Mouse (Mus musculus) MN1 (cell line): ENCODE measurements around the gene Nppb.

Source experiments
- DNase-seq: peaks from one replicate; pipeline ENCODE4 v3.0.0-alpha.2; 2016; ENCODE audit warnings: low spot score

Nppb gene

DNA sequence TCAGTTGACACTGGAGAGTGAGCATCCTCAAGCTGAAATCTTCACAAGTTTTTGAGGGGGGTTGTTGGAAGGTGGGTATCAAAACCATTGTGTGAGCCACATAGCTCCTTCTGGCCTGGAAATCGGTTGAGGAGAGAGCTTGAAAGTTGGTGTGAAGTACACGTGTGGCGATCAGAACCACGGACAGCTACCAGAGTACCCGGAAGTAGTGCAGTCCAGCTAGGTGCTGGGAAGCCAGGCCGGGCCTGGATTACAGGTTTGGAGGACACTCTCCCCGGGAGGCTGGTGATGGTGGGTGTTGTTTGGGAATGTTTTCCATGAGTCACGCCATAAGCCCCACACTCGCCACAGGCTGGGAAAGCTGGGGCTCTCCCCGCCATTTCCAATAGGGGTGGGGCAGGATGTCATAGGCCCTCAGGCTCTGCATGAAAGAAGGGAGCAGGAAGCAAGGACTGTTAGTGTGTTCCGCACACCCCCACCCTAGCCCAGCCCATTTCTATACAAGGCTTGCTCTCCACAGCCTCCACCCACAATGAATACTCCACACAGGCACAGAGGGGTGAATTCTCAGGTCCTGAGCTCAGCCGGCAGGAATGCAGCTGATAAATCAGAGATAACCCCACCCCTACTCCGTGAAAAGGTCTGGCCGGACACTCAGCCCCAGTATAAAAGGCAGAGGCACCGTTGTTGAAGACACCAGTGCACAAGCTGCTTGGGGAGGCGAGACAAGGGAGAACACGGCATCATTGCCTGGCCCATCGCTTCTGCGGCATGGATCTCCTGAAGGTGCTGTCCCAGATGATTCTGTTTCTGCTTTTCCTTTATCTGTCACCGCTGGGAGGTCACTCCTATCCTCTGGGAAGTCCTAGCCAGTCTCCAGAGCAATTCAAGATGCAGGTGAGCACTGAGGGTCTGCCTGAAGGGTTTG, at the start of gene Nppb:
TSS of gene Nppb (plus strand) at position 584 of the 928 bp plus-strand sequence.
- no peak for DNase-seq

DNA sequence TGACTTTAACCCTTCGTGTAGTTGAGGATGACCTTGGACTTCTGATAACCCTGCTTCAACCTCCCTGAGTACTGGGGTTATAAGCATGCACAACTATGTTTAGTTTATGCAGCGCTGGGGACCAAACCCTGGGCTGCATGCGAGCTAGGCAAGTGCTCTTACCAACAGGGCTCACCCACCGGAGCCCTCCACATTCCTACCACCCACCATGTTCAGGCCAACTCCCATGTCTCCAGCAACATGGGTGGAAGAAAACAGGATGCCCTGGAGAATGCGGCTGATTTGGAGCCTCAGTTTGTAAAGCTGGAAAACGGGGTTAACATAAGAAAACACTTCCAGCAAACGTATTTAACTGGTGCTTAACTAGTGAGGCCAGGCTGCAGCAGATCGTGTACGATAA, 49.7 kb upstream of the Nppb start:
- no peak for DNase-seq

DNA sequence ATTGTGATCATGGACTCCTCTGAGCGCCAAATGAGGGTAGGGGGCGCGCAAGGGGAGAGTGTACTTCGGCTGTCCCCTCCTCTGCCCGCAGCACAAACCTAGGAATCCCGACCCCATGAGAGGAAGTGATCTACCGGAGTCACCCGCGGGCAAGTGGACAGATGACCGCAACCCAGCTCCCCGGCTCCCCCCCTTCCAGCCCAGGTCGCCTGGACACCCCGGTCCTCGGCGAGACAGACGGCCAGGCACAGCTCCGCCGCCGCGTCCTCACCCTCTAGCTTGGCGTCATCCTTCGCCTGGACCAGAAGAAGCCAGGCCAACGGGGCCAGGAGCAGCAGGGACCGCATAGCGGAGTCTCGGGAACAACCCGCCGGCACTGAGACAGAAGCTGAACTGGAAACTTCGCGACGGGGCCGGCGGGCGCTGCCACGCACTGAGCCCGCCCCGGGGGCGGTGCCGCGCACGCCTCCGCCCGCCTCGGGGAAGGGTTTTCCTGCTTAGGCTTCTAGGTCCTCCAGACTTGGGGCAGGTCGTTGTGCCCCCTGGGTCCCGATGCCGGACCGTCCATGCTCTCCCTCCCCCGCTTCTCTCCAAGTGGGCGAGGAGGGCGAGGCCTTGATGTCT, 49.1 kb upstream of the Nppb start, which contains the start of gene Plod1:
TSS of gene Plod1 (minus strand) at position 437 of the 624 bp plus-strand sequence.
- peak; percentile 89 for DNase-seq

DNA sequence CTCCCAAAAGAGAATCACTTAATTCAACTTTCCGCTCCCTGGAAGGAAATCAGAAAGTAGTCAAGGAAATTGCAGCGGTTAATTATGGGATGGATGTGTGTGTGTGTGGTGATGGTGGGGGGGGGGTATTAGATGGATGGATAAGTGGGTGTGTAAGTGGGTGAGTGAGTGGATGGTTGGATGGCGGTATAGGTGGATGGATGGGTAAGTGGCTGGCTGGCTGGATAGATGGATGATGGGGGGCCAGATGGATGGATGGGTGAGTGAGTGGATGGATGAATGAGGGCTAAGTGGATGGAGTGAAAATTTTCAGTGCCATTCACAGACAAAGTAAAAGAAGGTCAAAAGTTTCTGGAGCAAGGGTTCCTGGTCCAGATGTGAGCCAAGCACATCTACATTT, 48.6 kb upstream of the Nppb start:
- no peak for DNase-seq

DNA sequence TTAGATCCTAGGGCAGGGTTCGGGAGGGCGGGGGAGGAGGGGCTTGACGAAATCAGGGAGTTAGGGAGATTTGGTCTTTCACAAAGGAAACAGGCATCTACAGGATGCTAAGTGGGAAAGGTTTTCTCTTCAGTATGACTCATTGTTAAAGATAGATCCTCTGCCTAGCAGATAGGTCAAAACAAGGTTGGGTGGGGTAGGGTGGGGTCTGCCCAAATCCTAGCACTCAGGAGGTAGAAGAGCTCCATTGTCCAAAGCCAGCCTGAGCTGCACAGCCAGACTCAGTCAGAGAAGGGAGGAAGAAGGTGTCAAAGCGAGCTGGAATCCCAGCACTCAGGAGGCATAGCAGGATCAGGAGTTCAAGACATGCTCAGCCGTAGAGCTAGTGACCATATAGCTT, 48.1 kb upstream of the Nppb start:
- no peak for DNase-seq

DNA sequence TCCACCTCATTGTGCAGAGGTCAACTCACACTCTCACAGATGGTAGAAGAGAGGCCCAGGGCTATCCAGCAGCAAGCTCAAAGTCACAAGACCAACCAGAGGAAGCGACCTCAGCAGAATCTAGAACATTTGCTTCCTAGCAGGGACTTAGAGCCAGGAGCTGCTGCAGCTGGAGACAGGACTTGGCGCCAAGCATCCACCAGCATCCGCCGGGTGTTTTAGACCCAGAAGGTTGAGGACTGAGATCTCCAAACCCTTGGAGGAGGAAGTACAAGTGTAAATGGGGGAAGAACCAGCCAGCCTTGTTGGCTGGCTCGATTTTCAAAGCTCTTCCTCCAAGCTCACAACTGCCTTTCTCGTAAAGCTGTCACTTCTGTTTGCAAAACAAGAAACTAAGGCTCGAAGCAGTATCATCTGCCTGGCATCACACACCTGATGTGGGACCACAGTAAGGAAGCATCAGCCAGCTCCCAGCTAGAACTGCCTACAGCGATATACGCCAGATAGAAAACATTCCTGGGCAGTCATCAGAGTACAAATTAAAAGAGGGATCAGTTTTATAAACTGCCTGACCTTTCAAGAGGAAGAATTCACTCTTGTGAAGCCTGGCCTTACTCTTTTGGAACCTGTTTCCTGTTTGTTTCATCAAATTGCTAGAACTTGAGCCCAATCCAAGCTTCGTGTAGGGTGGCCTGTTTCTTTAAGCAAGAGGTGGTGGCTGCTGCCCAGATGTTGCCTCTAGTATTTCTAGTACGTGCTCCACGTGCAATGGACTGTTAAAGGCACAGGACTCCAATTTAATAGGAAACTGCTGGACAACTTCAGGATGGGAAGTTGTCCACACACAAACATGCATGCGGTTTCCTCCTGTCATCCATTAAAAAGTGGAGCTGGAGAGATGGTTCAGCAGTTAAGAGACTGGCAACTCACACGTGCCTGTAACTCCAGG, 47.2 kb upstream of the Nppb start:
- no peak for DNase-seq

DNA sequence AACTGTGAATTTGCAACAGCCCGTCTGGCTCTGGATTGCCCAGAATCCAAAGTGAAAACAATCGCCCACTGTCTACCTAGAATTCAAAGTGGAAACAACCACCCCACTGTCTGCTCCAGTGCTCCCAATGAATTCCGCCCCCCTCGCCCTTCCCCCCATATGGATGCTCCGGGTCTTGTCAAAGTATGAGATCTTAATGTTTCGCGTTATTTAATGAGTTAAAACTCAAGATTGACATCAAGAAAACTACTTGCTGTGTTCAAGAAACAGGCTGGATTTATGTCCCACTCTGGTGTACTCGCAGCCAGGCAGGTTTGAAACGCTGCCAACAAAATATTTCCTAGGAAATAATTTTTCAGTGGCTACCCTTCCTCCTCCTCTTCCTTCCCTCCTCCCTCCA, 45.5 kb upstream of the Nppb start:
- DNase-seq: peak; percentile 56

DNA sequence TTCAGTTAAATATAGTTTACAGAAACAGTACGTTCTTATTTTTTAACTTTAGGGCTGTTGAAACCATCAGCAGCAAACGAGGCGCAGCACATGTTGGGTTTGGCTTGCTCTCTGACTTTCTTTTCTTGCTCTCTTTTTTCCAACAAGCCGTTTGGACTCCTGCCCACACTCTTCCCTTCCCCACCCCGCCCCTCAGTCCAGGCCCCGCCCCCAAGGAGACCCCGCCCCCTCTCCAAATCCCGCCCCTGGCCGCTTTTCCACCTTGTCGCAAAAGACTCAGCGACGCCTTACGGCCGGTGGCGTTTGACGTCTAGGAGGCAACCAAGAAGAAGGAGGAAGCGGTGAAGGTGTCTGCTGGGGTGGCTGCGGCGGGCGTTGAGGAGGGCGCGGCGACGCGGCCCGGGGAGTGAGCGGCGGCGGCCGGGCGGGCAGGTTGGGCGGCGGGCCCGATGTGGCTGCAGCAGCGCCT, 45.0 kb upstream of the Nppb start, which contains the start of gene 2510039O18Rik:
TSS of gene 2510039O18Rik (plus strand) at position 320 of the 469 bp plus-strand sequence.
- DNase-seq: peak; percentile 94

DNA sequence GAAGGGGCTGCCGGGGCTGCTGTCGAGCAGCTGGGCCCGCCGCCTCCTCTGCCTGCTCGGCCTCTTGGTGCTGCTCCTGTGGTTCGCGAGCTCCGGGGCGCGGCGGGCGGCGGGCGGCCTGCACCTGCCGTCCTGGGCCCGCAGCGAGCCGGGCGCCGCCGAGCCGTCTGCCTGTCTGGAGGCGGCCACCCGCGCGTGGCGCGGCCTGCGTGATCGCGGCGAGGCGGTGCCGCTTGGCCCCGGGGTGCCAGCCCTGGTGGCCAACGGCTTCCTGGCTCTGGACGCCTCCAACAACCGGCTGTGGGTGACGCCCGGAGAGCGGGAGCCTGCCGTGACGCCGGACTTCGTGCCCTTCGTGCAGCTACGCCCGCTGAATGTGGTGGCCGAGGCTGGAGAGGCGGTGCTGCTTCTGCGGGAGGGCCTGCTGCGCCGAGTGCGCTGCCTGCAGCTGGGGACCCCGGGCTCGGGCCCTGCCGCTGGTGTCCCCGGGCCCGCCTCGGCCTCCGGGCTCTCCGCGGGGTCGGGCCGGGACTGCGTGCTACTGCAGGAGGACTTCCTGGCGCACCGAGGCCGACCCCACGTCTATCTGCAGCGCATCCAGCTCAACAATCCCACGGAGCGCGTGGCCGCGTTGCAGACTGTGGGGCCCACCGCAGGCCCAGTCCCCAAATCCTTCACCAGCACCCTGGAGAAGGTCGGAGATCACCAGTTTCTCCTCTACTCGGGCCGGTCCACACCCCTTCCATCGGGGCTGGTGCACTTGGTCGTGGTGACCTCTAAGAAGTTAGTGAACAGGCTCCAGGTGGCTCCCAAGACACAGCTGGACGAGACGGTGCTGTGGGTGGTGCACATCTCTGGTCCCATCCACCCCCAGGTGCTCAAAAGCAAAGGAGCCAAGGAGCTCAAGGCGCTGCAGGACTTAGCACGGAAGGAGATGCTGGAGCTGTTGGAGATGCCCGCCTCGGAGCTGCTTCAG, 44.3 kb upstream of the Nppb start:
- peak; percentile 51 for DNase-seq

DNA sequence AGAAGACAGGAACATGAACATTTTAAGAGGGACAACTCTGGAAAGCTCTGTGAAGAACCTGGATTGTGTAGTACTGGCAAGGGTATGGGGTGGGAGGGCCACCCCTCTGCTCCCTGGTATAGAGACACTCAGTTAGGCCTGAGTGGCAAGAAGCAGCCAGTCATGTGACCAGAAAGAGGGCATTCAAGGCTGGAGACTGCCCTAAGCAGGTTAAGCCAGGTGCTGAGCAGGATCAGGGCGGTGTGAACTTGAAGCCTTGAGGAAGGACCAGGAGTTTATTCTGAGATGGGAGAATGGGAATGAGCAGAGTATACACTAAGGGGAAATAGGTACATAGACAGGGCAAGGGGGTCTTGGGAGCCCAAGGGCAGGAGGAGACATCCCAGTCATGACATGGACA, 42.6 kb upstream of the Nppb start:
- DNase-seq: no peak

DNA sequence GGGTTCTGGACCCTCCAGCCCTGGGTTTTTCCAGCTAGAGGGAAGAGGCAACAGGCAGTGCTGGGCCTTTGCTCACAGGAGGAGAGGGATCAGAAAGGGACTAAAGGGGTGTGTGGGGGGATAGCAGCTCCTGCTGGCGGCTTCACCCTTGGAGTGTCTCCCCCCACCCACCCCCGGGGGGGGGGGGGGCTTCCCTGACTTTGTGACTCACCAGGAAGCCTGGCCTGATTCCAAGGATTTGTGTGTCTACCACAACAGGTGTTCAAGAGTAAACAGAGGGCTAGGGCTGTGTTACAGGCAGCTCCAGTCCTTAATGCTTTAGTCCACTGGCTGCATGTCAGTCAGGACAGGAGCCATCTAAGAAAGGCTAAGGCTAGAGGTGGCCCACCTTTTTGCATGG, 38.1 kb upstream of the Nppb start:
- DNase-seq: peak; percentile 51

DNA sequence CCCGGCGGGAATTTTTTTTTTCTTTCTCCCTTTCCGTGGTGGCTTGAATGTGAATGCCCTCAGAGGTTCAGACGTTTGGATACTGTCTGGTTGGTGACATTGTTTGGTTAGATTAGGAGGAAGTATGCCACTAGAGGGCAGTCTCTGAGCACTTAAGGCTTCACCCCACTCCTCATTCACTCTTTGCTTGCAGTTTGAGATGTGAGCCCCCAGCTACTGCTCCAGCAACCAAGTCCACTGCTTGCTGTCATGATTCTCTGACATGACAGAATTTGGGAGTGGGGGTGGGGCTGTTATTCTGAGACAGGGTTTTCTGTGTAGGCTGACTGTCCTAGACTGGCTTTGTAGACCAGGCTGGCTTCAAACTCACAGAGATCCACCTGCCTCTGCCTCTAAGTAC, 32.0 kb upstream of the Nppb start:
- peak; percentile 67 for DNase-seq

DNA sequence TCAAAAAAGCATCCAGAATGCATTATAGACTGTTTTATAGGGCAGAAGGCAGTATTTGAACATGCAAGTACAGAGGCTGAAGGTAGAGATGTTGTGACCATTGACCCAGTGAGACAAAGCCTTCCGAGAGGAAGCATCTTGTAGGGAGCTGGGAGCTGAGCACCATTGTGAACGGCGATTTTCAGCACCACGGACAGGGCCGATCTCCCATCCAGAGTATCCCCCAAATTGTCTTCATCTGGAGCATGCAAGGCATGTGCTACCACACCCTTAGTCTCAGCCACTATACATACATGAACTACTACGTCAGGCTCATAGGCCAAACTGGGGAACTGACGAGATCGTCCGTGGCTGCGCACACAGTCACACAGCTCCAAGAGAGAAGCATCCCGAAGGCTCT, 28.4 kb upstream of the Nppb start:
- no peak for DNase-seq

DNA sequence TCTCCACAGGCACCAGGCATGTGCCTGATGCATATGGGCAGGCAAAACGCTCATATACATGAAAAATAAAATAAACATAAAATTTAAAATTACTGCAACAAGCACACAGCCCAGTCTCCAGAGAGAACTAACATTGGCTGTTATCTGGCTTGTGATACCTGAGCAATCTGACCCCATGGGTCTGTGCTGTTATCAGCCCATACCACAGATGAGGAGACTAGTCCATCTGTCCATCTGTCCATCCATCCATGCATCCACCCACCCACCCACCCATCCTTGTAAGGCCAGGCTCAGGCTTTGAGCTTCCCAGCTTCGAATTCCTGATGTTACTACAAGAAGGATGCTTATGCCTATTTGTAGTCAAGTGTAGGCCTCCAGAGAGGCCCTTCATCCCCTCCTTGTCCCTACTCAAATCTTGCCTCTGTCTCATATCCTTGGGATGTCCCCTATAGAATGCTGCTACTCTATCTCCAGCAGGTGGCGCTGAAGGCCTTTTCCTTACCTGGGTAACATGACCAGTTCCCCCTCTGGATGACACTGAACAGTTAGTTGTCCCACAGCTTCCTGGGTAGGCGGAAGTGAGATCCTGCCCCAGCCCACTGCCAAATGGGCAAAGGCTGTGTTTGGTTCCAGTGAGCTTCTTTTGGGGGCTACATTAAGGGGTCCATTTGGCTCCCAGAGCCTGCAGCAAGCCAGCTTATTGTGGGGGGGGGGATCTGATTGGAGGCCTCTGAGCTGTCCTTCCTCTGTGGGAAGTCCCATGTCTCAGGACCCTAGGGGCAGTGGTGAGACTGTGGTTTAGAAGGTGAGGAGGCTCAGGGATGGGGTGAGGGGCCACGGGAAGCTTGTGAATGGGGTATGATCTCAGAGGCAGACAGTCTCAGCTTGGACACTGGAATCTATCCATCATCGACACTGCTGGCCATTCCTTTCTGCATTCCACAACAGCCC, 25.4 kb upstream of the Nppb start:
- peak; percentile 92 for DNase-seq

DNA sequence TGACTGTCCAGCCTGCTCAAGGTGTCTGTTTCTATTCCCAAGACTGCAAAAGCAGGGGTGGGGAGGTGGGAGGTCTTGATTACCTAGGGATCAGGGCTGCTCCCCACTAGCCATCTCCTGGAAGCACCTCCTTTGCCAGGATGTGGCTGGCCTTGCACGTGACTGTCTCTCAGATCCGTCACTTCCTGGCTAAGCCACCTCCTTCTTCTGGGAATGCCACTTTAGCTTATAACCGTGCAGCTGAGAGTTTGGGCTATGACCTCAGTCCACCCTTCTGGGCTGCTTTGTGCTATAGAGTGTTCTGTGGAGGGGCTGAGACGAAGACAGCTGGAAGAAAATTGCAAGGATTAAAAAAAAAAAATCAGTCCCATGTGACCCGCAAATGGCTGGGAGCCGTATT, 22.8 kb upstream of the Nppb start:
- peak; percentile 70 for DNase-seq

DNA sequence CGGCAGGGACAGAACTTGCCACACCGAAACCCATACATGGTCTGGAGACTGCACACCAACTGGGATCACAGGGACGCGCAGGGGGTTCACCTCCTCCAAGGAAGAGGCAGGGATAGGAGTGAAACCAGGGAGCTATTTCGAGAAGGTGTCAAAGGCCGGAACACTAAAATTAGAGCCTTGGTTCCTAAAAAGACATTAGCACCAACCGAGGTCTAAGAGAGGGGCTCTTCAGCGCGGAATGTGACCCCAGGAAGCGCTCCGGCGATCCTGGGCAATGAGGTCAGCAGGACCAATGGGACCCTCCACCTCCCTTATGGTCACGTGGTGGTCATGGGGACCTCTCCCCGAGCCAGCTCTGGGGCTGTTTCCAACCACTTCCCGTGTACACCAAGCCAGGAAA, 22.0 kb upstream of the Nppb start:
- no peak for DNase-seq

DNA sequence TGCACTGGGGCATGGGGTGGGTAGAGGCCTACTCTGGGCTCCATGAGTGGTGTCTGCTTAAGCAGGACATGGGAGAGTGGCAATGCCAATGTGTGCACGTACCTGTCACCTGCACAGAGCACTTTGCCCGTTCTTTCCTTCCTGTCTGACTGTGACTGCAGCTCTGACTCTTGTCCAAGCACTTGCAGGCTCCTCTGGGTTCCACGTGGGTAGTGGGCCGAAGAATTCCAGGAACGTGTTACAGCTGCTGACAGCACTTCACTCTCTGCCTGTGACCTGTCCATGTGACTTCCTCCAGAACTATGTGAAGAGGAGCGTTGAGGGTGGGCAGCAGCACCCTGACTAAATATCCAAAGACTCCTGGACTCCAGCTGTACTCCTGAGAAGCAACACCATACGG, 19.9 kb upstream of the Nppb start:
- DNase-seq: no peak

DNA sequence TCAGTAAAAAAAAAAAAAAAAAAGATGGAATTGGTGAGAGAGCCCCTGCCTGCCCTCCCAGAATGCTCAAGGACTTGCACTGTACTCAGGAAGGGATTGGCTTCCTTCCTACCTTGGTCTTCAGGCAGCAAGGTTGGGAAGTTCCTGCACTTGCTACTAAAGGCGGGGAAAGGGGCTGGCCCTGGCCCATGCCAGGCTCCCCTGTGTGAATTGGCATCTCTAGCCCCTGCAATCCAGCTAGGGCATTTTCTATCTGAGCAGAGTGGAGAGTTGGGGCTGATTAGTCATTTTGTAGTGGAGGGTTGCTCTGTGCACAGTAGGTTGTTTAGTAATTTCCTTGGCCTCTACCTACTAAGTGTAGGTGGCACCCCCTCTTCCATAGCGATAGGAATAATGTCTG, 16.8 kb upstream of the Nppb start:
- DNase-seq: no peak

DNA sequence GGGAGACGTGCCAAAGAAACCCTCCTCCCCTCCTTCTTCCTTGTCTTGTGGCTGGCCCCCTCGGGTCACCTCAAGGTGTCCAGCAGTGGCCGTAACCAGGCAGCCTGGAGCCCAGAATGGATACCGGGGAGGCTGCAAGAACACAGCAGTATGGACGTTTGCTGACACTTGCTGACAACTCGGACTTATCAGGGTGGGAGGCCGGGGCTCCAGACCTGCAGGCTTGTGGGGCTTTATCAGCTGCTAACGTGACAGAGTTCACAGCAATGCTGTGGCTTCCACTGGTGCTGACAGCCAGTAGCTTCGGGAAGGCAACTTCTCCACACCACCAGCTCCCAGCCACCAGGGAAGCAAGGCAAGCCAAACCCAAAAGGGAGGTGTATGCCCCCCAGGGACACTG, 16.3 kb upstream of the Nppb start:
- no peak for DNase-seq

DNA sequence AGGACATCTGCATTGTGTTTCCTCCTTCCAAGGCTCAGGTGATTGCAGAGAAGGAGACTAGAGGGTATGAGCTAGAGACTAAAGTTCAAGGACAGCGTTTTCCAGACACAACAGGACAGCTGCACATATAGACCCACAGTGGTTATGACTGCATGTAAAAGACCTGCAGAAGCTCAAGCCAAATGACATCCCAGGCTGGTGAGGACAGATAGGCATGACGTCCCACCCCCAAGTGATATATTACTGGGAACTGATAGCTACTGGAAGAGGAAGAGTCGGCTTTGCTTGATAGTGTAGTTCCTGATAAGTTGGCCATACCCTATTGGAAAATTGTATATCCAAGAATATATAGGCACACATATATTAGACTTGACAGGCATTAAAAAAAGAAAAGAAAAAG, 9.4 kb upstream of the Nppb start:
- no peak for DNase-seq
